ENCODE assay signal across 19 mouse cellular contexts in genomic region chr2:59707922-59708706, GRCm38 (mm10).
A peak's percentile ranks its signal among the peaks of the same experiment; 100 is the strongest.
DNase-seq lines count a peak whose midpoint lies in the region; ATAC-seq lines count a peak whose summit lies in the region.
"Had no signal": no experiment of that assay in that cellular context is flagged by ENCODE, and none has a peak within 500 bp of the region (broad histone marks: within the 10 kb centered on the region; RNA-seq: fewer than 3 reads in every experiment).

No protein-coding gene starts in this region.

- DNase-seq in forebrain, embryonic 10.5 days (ENCODE audit: extremely low spot score, low spot score) = no peak
- DNase-seq in heart, postnatal 14 days = no peak
- no peak for DNase-seq in kidney, postnatal 10 days
- peak; percentile 73 for DNase-seq in midbrain, embryonic 11.5 days (ENCODE audit: low spot score, missing footprints)
- DNase-seq: adrenal gland, adult 8-10 months; cerebellum, adult 9-10 months; forebrain, postnatal 0 days; gastrocnemius, postnatal 36 days; kidney, postnatal 36 days; layer of hippocampus, adult 9-11 months had no signal

- 0 out of 2 replicates have a peak overlapping the region, but pooled peaks have one; percentile 20 for H3K27ac ChIP-seq in forebrain, embryonic 10.5 days
- H3K27ac ChIP-seq in forebrain, embryonic 16.5 days (ENCODE audit: low read length) = no peak overlapping the region
- H3K27ac ChIP-seq in heart, embryonic 14.5 days (replicated peaks in 1 of 2; ENCODE audit: control insufficient read depth in 1 of 2, insufficient read depth in 1 of 2, low read depth in 2 of 2, low read length in 2 of 2) = peak overlapping the region; percentile 35 to 59
- H3K27ac ChIP-seq in kidney, embryonic 16.5 days (ENCODE audit: low read length) = no peak overlapping the region; the same call in 1 of the 2 replicates
- no peak overlapping the region for H3K27ac ChIP-seq in midbrain, embryonic 11.5 days (ENCODE audit: low read depth, low read length)
- H3K27ac ChIP-seq in midbrain, embryonic 13.5 days = no peak overlapping the region
- H3K27ac ChIP-seq: hindbrain, embryonic 12.5 days; limb, embryonic 12.5 days had no signal

- H3K9ac ChIP-seq in forebrain, embryonic 16.5 days (replicated peaks; ENCODE audit: low read depth, low read length) = no peak overlapping the region
- 0 out of 2 replicates have a peak overlapping the region, but pooled peaks have one; percentile 12 for H3K9ac ChIP-seq in heart, embryonic 14.5 days (ENCODE audit: low read length)
- no peak overlapping the region for H3K9ac ChIP-seq in kidney, embryonic 16.5 days (replicated peaks; ENCODE audit: low read length)
- H3K9ac ChIP-seq in midbrain, embryonic 11.5 days (ENCODE audit: low read length) = no peak overlapping the region
- H3K9ac ChIP-seq in midbrain, embryonic 13.5 days (replicated peaks) = no peak overlapping the region
- H3K9ac ChIP-seq: forebrain, postnatal 0 days; hindbrain, embryonic 12.5 days; limb, embryonic 12.5 days had no signal

- 79% methylated on average over 13 of the region's 13 CpGs for WGBS in forebrain, embryonic 10.5 days
- WGBS in forebrain, embryonic 16.5 days = 74% methylated on average over 13 of the region's 13 CpGs
- WGBS in heart, embryonic 14.5 days = 24% methylated on average over 13 of the region's 13 CpGs
- 54% methylated on average over 13 of the region's 13 CpGs for WGBS in kidney, embryonic 16.5 days
- 80% methylated on average over 13 of the region's 13 CpGs for WGBS in midbrain, embryonic 11.5 days
- 79% methylated on average over 13 of the region's 13 CpGs for WGBS in midbrain, embryonic 13.5 days

- no peak overlapping the region for H3K4me2 ChIP-seq in forebrain, embryonic 16.5 days (ENCODE audit: low read length)
- peak overlapping the region; percentile 25; the same call in 1 of the 2 replicates for H3K4me2 ChIP-seq in heart, embryonic 14.5 days (ENCODE audit: low read length)
- no peak overlapping the region for H3K4me2 ChIP-seq in kidney, embryonic 16.5 days (replicated peaks; ENCODE audit: low read depth, low read length)
- no peak overlapping the region for H3K4me2 ChIP-seq in midbrain, embryonic 11.5 days
- H3K4me2 ChIP-seq in midbrain, embryonic 13.5 days (replicated peaks) = no peak overlapping the region
- H3K4me2 ChIP-seq: hindbrain, embryonic 12.5 days; limb, embryonic 12.5 days had no signal

- peaks cover 6% of the 10 kb centered on the region; the same call in 1 of the 2 replicates for H3K36me3 ChIP-seq in forebrain, embryonic 10.5 days (replicated peaks)
- H3K36me3 ChIP-seq in forebrain, embryonic 16.5 days (ENCODE audit: control insufficient read depth, insufficient read depth) = no peaks in the 10 kb centered on the region
- H3K36me3 ChIP-seq in heart, embryonic 14.5 days (ENCODE audit: control insufficient read depth, insufficient read depth, low read length) = no peaks in the 10 kb centered on the region
- peaks cover 11% of the 10 kb centered on the region; the same call in 1 of the 2 replicates for H3K36me3 ChIP-seq in kidney, embryonic 16.5 days (ENCODE audit: insufficient read depth, low read length)
- no peaks in the 10 kb centered on the region for H3K36me3 ChIP-seq in midbrain, embryonic 11.5 days (ENCODE audit: control insufficient read depth, insufficient read depth, low read length)
- H3K36me3 ChIP-seq in midbrain, embryonic 13.5 days = no peaks in the 10 kb centered on the region
- H3K36me3 ChIP-seq: hindbrain, embryonic 12.5 days had no signal

- no peaks in the 10 kb centered on the region for H3K9me3 ChIP-seq in forebrain, embryonic 10.5 days
- no peaks in the 10 kb centered on the region for H3K9me3 ChIP-seq in forebrain, embryonic 16.5 days (ENCODE audit: control insufficient read depth, low read length)
- no peaks in the 10 kb centered on the region for H3K9me3 ChIP-seq in heart, embryonic 14.5 days (ENCODE audit: control insufficient read depth, low read length)
- no peaks in the 10 kb centered on the region for H3K9me3 ChIP-seq in kidney, embryonic 16.5 days (ENCODE audit: low read length)
- no peaks in the 10 kb centered on the region for H3K9me3 ChIP-seq in midbrain, embryonic 11.5 days (ENCODE audit: control insufficient read depth, low read length)
- no peaks in the 10 kb centered on the region for H3K9me3 ChIP-seq in midbrain, embryonic 13.5 days
- H3K9me3 ChIP-seq: hindbrain, embryonic 12.5 days; limb, embryonic 12.5 days had no signal

- ATAC-seq in forebrain, embryonic 16.5 days = no peak
- ATAC-seq in heart, embryonic 14.5 days (ENCODE audit: insufficient number of reproducible peaks, insufficient read depth, low FRiP score, low read depth) = peak; percentile 52
- ATAC-seq in kidney, embryonic 16.5 days (ENCODE audit: low FRiP score, low TSS enrichment) = 0 out of 2 replicates have a peak, but pooled peaks have one; percentile 55
- no peak for ATAC-seq in midbrain, embryonic 11.5 days (ENCODE audit: low FRiP score)
- ATAC-seq in midbrain, embryonic 13.5 days = no peak
- ATAC-seq: CD4-positive, CD25-positive, alpha-beta regulatory T cell, adult 4 months; forebrain, postnatal 0 days; Patski had no signal

- intact Hi-C loops in heart, postnatal 14 days (cut with DNase I) = loop anchor here (5.0 kb wide), 1 partner anchor 34 kb away; no protein-coding TSS in a partner anchor

- peaks cover 27% of the 10 kb centered on the region for H3K4me1 ChIP-seq in forebrain, embryonic 10.5 days
- H3K4me1 ChIP-seq in forebrain, embryonic 16.5 days (replicated peaks; ENCODE audit: control insufficient read depth, insufficient read depth, low read length) = no peaks in the 10 kb centered on the region; the same call in 1 of the 2 replicates
- peaks cover 17 to 28% of the 10 kb centered on the region in 2 experiments for H3K4me1 ChIP-seq in heart, embryonic 14.5 days (ENCODE audit: control insufficient read depth in 2 of 2, insufficient read depth in 2 of 2, low read length in 2 of 2)
- peaks cover 13% of the 10 kb centered on the region for H3K4me1 ChIP-seq in kidney, embryonic 16.5 days (ENCODE audit: insufficient read depth, low read length)
- H3K4me1 ChIP-seq in midbrain, embryonic 11.5 days (ENCODE audit: control insufficient read depth, insufficient read depth, low read length) = no peaks in the 10 kb centered on the region
- H3K4me1 ChIP-seq in midbrain, embryonic 13.5 days (replicated peaks) = no peaks in the 10 kb centered on the region

- H3K4me3 ChIP-seq in forebrain, embryonic 10.5 days = no peak overlapping the region
- no peak overlapping the region for H3K4me3 ChIP-seq in forebrain, embryonic 16.5 days (replicated peaks; ENCODE audit: low read length)
- H3K4me3 ChIP-seq in heart, embryonic 14.5 days (ENCODE audit: control insufficient read depth in 1 of 2, insufficient read depth in 1 of 2, low read depth in 1 of 2, low read length in 2 of 2) = no peak overlapping the region
- no peak overlapping the region for H3K4me3 ChIP-seq in kidney, embryonic 16.5 days (ENCODE audit: low read length)
- H3K4me3 ChIP-seq in midbrain, embryonic 11.5 days (ENCODE audit: low read depth, low read length) = no peak overlapping the region
- H3K4me3 ChIP-seq in midbrain, embryonic 13.5 days (replicated peaks) = no peak overlapping the region
- H3K4me3 ChIP-seq: erythroblast, embryonic 14.5 days; hindbrain, embryonic 12.5 days; limb, embryonic 12.5 days had no signal

- H3K27me3 ChIP-seq in forebrain, embryonic 10.5 days (ENCODE audit: poor library complexity, severe bottlenecking) = no peaks in the 10 kb centered on the region
- no peaks in the 10 kb centered on the region for H3K27me3 ChIP-seq in forebrain, embryonic 16.5 days (replicated peaks; ENCODE audit: control insufficient read depth, insufficient read depth, low read length)
- no peaks in the 10 kb centered on the region for H3K27me3 ChIP-seq in heart, embryonic 14.5 days (ENCODE audit: control insufficient read depth, insufficient read depth, low read length)
- no peaks in the 10 kb centered on the region for H3K27me3 ChIP-seq in kidney, embryonic 16.5 days (ENCODE audit: insufficient read depth, low read length)
- H3K27me3 ChIP-seq in midbrain, embryonic 11.5 days (ENCODE audit: control insufficient read depth, insufficient read depth, low read length) = no peaks in the 10 kb centered on the region
- H3K27me3 ChIP-seq in midbrain, embryonic 13.5 days = no peaks in the 10 kb centered on the region
- H3K27me3 ChIP-seq: hindbrain, embryonic 12.5 days; limb, embryonic 12.5 days; Patski had no signal

Comparison
In these comparisons a context has a peak if more than half of its experiments do, and no peak if none do; other contexts are left out.
1. H3K27ac ChIP-seq: peak in forebrain, embryonic 10.5 days (single experiment) and heart, embryonic 14.5 days (2 of 2); none in forebrain, embryonic 16.5 days (single experiment), kidney, embryonic 16.5 days (single experiment), midbrain, embryonic 11.5 days (single experiment) and midbrain, embryonic 13.5 days (single experiment).
2. ATAC-seq: peak in heart, embryonic 14.5 days (single experiment) and kidney, embryonic 16.5 days (single experiment); none in forebrain, embryonic 16.5 days (single experiment), midbrain, embryonic 11.5 days (single experiment) and midbrain, embryonic 13.5 days (single experiment).